Mouse (Mus musculus): ENCODE data around the gene Bicc1.

- no peak for TF ChIP-seq HCFC1 (IDR thresholded peaks at IDR 0.05; ENCODE audit: borderline replicate concordance, insufficient read depth, low read length)
- TF ChIP-seq MAFK (IDR thresholded peaks at IDR 0.05; ENCODE audit: insufficient read depth, low read depth, low read length), result no peak
- no peak for TF ChIP-seq ZNF384 (IDR thresholded peaks at IDR 0.05; ENCODE audit: low read depth, low read length)
Observed at GRCm38 (mm10) chr10:70903936-70904335, 255.6 kb downstream of the Bicc1 start.

All from ES-E14 (cell line).